Mouse (Mus musculus): Measurements from ENCODE around the gene Lrrc26.
A peak's percentile ranks its signal among the peaks of the same experiment; 100 is the strongest.
"Not testable (repeated sequence)": the region's sequence is repeated elsewhere in the genome, so short reads cannot be mapped to it uniquely, and the experiment has no call there.

Lrrc26 gene

DNA sequence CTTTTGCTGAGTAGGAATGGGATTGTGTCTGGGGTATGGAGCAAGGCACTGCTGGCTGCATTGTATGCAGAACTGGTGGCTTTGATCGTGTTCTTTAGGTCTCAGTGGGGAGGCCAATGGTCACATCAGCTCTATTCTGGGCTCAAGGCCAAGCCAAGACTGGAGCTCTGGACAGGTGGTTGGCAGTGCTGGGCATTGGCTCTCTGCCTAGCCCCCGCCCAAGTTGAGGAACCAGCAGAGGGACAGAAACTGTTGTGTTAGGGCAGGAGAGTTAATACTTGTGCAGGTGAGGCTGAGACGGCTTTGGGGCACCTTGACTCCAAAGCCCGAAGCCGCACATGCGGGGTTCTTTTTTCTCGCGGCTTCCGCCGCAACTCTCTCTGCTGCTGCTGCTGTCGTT lies at the start of gene Lrrc26:
TSS of gene Lrrc26 (plus strand) at position 265 of the 400 bp plus-strand sequence.
- peak; percentile 76 to 83 for DNase-seq

DNA sequence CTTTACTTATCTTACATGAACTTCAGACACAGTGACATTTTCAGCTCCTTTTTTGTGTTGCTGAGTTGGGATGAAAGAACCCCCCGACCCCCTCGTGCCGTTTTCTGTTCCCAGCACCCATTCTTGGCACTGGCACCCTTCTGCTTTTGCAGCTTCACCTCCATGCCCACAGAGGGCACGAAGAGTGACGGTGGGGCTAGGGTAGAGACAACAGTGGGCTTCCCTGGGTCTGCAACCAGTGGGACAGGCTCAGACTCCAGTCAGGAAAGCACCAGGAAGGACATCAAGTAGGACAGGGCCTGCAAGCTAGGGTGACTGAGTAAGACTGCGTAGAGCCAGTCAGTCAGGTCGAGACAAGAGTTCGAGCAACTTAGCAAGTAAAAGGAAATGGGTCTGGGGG lies 49.4 kb upstream of the Lrrc26 start:
- DNase-seq, result no peak

DNA sequence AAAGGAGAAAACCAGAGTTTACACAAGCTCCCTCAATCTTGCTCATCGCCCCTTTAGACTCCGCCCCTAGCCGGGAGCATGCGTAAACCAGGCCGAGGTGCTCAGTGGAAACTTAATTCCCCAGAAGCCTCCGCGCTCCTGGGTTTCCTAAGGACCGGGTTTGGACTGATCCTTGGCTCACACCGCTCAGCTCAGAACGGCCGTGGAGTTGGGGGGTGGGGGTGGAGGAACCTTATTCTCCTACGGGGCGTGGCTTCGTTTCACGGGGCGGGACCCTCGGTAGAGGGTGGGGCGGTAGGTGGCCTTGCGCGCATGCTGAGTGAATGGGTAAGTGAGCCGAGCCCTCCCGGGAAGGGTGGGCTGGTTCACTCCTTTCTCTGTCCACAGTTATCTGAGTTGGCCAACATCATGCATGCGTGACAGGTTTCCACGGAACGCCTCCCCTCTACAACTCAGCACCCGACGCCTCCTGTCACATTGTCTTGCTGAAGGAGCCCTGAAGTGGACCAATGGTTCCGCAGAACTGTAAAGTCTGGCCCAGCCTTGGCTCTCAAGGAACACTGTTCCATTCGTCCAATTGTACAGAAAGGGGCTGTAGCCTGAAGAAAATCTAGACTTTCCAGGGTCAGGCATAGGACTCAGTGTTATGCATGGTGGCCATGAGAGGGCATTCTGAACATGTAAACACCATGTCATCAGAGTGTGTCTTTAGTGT lies 48.8 kb upstream of the Lrrc26 start:
- peak; percentile 82 to 88 for DNase-seq

DNA sequence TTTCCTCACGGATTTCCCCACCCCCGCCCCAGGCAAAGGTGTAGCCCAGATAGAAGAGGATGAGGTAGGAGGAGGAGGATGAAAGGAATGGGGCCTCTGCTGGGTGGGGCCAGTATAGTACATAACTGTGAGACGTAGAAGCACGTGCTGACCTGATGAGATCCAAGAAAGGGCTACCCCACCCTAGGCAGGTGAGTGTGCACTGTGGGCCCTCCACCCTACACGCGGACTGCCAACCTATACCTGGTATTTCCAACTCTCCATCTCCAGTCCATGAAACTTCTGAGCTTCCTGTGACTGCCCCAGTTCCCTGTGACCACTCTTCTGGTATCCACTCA lies 48.3 kb upstream of the Lrrc26 start:
- no peak for DNase-seq

DNA sequence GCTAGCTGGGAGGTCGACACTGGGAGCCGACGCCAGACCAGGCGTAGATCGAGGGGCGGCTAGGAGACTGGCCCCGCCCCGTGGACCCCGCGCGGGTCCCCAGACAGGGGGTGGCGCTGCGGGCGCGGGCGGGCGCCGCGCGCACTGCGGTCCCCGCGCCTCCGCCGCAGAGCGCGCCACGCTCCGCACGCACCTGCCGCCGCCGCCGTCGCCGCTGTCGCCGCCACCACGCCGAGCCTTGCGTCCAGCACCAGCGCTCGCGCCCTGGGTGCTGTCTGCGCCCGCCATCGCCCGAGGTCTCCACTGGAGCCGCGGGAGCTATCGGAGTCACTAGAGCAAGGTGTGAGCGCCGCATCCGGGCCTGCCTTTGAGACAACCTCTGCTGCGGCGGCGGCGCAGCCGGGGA lies 47.6 kb upstream of the Lrrc26 start, which contains the start of the genes Rnf208 and Cysrt1:
TSS of gene Rnf208 (plus strand) at position 155 of the 406 bp plus-strand sequence.
TSS of gene Cysrt1 (minus strand) at position 352 of the 406 bp plus-strand sequence.
- no peak for DNase-seq

DNA sequence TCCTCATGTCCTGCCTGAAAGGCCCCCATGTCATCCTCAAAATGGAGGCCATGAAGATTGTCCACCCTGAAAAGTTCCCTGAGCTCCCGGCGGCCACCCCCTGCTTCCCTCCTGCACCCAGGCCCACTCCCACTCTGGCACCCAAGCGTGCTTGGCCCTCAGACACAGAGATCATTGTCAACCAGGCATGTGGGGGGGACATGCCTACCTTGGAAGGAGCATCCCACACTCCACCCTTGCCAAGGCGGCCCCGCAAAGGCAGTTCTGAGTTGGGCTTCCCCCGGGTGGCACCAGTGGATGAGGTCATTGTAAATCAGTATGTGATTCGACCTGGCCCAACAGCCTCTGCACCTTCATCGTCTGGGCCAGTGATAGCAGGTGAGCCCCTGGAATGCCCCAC lies 46.4 kb upstream of the Lrrc26 start:
- DNase-seq, result no peak

DNA sequence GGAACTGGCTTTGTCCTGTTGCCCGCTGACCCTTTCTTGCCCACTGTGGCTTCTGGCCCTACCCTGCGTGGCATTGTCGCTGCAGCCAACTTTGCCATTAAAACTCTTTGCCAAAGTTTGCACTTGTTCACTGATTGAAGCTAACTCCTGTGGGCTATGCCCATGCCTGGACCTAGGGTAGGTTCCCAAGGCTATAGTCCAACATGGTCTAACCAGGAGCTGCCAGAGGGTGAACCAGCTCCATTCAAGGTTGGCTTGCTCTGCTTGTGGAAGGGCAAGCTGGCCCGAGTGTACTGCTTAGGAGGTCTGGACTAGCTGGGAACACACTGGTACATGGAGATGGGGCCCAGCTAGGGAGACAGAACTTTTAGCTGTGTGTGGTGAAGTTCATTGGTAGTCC lies 45.6 kb upstream of the Lrrc26 start:
- no peak for DNase-seq

DNA sequence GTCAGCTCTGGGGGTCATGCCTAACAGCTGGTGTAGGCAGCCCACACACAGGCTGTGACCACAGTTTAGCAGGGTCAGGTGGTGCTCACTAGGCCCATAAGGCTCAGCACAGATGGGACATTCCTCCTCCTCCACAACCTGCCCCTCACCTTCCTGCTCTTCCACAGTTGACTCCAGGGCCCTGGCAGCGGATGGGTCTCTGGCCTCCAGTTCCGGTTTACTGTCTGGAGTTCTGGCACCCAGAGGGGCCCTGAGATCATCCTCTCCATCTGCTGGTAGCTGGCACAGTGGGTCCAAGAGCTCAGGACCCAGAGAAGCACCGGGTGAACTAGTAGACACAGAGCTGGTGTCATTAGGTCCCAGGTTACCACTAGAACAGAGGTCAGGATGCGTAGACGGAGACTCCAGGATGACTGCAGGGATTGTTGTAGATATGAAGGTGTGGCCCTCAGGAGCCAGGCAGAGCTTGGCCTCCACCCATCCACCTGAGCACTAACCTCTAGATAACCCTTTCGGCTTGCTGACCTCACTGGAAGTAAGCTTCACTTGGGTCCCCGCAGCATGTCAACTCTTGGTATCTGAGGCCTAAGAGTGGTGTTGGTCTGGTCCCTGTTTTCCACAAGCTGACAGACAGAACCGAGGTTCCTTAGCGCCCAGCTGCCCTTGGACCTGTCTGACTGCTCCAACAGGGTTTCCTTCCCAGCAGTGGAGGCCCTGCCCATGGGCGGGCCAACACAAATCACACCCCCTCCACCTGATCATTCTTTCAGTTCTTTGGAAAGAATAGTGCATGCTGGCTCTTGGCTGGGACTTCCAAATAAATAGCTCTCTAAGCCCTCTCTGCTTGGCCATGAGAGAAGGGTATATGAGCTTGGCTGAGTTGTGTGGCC lies 43.3 kb upstream of the Lrrc26 start, which contains the start of gene AL732309.1:
TSS of gene AL732309.1 (minus strand) at position 681 of the 890 bp plus-strand sequence.
- DNase-seq, result peak; percentile 42 to 69

DNA sequence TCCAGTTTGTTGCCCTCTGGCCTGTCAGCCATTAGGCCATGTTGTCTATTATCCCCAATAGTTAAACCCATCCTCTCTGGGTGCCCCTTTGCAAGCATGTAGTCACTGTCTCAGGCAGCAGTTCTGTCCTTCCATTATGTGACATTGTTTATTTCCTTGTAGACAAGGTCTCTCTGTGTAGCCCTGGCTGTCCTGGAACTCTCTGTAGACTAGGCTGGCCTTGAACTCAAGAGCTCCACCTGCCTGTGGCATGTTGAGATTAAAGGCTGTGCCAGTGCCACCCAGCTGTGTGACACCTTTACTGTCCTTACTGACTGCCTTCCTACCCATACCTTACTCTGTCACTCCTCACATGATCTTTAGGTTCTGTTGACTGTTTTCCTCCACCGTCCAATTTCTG lies 37.4 kb upstream of the Lrrc26 start:
- peak in 1 of 2 experiments; percentile 27 for DNase-seq

DNA sequence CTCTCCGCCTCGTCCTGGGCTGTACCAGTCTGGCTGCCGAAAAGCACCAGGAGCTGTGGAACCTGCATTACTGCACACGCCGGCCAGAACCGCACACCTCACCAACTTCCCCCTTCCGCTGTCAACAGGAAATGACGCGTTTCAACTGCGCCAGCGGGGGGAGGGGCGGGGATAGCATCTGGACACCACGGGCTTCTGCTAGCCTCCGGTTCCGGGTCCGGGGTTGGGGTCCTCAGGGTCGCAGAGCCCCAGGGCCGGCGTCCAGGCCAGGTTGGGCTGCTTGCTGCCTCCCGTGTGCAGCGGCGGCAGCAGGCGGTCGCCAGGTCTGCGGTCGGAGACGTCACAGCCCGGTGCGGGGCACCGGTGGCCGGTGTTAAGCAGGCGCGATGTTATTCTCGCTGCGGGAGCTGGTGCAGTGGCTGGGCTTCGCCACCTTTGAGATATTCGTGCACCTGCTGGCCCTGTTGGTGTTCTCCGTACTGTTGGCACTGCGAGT lies 34.4 kb upstream of the Lrrc26 start, which contains the start of gene Tmem203:
TSS of gene Tmem203 (plus strand) at position 156 of the 496 bp plus-strand sequence.
- DNase-seq, result peak; percentile 84 to 88

DNA sequence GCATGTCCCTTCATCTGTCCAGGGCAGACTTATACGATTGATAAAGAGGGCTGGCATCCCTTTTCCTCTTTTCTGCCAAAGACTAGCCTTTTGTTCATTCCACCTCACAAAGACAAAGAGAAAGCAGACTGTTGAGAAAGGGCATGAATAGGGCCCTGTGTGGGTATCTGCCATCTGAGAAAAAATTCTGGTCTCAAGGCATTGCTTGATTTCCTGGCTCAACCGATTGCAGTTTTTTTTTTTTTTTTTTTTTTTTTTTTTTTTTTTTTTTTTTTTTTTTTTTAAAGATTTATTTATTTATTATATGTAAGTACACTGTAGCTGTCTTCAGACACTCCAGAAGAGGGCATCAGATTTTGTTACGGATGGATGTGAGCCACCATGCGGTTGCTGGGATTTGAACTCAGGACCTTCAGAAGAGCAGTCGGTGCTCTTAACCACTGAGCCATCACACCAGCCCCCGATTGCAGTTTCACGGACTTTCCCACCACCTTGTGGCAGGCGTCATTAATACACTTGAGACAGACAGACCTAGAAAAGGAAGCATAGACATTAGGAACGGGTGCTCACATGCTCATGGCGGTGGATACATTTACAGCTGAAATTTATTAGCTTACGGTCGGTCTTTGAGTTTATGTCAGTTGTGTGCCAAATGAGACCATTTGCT lies 33.1 kb upstream of the Lrrc26 start:
- DNase-seq, result peak; percentile 37 to 47

DNA sequence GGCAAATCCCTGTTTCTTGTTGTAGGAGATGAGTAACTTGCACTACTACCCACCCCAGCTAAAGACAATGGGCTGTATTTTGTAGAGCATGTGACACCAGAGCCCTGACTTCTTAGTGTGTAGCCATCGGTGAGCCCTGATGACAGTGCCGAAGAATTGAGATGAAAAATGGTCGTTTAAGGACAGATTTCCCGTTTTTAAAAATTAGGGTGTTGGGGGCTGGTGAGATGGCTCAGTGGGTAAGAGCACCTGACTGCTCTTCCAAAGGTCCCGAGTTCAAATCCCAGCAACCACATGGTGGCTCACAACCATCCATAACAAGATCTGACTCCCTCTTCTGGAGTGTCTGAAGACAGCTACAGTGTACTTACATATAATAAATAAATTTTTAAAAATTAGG lies 32.5 kb upstream of the Lrrc26 start:
- not testable (repeated sequence) for DNase-seq

DNA sequence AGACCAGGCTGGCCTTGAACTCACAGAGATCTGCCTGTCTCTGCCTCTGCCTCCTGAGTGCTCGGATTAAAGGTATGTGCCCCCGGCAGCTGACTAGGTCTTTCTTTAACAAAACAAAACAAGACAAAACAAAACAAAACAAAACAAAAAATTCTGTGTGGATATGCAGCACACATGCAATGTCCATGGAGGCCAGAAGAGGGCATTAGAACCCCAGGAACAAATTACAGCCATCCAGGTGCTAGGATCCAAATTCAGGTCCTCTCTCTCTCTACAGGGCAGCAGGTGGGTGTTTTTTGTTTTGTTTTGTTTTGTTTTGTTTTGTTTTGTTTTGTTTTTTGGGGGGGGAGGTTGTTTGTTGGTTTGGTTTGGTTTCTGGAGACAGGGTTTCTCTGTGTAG lies 30.8 kb upstream of the Lrrc26 start:
- DNase-seq, result no peak

DNA sequence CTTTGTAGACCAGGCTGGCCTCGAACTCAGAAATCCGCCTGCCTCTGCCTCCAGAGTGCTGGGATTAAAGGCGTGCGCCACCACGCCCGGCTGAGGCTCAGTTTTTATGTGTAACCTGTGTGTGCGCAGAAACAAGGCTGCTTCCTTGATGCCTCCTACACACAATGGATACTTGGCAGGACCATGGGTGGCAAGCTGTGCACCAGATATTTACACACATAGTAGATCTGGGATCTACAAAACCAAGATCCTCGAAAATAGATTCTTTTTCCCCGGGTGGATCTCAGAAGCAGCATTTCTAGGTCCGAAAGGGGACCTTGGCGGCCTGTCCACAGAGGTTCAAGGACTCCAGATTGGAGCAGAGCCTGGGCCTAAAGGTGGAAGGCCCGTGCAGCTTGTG lies 27.8 kb upstream of the Lrrc26 start:
- DNase-seq, result no peak

DNA sequence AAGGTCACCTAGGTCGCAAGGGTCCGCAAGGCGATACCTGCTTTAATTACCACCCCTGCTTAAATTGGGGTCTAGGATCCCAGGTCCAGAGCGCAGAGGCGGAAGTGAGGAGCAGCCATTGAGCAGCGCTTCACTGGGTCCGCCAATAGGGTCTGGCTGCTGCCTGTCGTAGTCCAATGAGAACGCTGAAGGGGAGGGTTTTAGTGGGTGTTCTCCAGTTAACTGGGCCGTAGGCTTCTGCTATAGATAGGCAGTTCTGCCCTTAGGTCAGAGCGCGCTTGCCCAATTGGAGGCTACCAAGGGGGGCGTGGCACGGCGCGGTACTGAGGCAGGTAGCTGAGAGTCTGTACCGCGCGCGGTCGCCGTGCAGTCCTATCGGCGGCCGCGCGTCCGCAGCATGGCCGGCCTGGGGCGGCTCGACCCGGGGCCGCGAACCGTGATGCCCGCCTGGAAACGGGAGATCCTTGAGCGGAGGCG lies 27.4 kb upstream of the Lrrc26 start, which contains the start of gene Tprn:
TSS of gene Tprn (plus strand) at position 328 of the 477 bp plus-strand sequence.
- DNase-seq, result peak; percentile 96 to 98

DNA sequence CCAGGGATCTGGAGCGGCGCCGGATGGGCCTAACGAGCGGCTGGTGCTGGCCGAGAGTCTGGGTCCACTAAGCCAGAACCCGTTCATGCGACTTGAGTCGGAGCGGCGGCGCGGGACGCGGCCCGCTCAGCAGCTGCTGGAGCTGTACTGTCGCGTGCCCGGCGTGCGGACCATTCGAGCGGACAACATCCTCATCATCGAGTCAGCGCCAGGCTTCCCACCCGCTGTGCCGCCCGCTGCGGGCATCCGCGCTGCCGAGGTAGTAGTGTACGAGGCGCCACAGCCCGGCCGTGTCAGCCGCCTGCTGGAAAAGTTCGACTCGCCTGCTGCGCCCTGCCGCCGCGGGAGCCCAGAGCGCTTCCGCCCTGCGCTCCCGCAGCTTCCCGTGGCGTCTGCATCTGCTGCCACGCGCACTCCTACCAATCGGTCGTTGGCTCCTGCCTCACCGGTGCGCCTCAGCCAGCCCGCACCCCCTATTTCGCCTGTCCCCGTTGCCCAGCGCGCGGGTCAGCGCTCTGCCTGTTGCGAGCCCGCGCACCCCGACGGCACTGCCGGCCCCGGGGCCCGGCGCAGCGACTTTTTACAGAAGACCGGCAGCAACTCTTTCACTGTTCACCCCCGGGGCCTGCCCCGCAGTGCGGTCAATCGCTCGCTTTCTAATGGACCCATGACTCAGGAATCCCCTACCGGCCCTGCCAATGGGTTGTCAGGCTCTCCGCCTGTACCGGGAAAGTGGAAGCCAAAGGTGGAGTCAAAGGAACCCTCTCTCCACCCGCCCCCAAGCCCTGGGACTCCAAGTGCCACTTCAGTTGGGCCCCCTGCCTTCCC lies 26.7 kb upstream of the Lrrc26 start:
- DNase-seq, result peak in 1 of 2 experiments; percentile 33

DNA sequence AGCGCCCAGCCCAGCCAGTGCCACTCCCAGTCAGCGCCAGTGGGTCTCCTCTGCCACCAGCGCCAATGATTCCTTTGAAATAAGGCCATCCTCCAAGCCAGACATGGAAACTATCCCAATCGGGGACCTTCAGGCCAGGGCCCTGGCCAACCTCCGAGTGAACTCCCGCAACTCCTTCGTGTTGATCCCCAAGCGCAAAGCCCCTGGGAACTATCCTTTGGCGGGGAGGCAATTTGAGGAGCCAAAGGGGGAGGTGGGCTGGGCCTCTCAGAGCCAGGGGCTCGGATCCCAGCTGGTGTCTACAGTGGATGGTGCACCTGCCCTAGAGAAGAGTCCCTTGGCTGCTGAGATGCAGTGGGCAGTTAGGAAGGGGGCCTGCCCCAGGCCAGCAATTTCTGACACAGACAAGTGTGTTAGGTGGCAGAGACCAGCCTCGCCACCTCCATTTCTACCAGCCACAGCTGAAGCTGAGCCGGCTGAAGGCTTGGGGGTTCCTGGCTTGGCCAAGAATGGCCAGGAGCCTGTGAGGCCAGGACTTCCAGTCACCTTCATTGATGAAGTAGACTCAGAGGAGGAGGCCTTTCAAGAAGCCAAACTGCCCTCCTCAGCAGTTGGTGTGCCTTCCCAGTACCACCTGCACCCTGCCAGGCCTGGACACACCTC lies 26.0 kb upstream of the Lrrc26 start:
- DNase-seq, result no peak

DNA sequence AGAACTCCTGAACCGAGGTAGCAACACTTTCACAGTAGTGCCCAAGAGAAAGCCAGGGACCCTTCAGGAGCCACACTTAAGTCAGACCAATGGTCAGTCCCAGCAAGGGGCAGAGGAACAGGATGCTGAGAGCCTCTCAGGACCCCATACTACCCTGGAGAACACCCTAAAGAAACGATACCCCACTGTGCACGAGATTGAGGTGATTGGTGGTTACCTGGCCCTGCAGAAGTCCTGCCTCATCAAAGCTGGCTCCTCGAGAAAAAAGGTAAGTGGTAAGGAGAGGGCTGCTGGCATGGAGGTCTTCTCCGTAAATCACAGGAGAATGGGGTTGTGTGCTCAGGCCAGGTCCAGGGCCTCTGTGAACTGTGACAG lies 25.4 kb upstream of the Lrrc26 start:
- DNase-seq, result no peak

DNA sequence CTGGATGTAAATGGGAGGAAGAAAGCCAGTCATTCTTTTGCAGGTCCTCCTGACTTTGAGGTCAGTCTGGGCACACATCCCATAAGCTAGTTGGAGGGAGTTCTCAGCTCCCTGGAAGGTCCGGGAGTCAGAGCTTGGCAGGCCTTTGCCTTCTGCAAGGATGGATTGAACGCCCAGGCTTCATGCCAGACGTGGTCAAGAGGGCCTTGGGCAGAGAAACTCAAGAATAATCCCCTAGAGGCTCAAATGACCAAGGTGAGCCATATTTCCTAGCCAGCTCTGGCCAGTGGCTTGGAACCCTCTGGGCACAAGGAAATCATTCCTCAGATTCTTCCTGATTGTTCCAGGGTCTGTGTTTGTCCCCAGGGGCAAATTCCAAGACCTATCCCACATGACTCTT lies 24.9 kb upstream of the Lrrc26 start:
- no peak for DNase-seq

DNA sequence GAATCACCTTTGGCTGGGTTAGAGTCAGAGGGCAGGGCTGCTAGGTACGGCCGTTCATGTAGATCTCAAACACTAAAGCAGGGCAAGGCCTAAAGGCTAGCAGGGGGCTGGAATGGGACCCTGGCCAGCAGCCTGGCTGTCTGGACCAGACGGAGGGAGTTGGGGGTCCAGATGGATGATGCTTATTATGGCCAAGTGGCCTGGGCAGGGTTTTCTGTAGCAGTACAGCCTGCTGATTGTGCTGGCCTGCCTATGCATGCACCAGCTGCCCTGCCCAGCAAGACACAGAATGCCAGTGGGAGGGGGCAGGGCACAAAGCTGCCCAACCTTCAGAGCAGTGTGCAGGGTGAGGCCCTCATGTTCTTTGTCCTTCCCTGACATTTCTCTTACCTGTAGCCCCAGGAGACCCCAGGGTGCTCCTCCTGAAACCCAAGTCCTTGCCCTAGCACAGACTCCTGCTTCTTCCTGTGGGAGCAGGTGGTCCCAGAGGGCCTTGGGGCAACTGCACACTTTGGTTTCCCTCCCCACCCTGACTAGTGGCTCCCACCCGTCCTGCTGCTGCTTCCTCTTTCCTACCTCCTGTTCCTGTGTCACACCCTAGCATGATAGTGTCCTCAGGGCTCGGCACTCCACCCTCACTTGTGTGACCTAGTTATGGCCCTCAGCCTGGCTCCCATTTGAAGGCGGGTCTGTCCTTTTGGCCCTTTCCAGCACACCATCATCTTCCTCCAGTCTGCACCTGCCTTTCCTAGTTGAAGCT lies 23.6 kb upstream of the Lrrc26 start:
- peak; percentile 45 to 50 for DNase-seq

Measured in lung, adult 18-20 months (tissue).